Mouse (Mus musculus): ENCODE measurements at regions not wholly inside any gene's neighbourhood (a gene's known extent, or its start where the extent isn't known, plus 50 kb on each side); places are given as distances from the start of the nearest gene placed in this dataset.
"Not testable (repeated sequence)": the region's sequence is repeated elsewhere in the genome, so short reads cannot be mapped to it uniquely, and the experiment has no call there.

- DNase-seq: peak; percentile 43 to 80
Measured at GRCm38 (mm10) chr16:12516834-12517685, 533.1 kb downstream of the Shisa9 start.

GRCm38 (mm10) chr16:12518264-12518663, 534.4 kb downstream of the Shisa9 start:
- no peak for DNase-seq

DNA sequence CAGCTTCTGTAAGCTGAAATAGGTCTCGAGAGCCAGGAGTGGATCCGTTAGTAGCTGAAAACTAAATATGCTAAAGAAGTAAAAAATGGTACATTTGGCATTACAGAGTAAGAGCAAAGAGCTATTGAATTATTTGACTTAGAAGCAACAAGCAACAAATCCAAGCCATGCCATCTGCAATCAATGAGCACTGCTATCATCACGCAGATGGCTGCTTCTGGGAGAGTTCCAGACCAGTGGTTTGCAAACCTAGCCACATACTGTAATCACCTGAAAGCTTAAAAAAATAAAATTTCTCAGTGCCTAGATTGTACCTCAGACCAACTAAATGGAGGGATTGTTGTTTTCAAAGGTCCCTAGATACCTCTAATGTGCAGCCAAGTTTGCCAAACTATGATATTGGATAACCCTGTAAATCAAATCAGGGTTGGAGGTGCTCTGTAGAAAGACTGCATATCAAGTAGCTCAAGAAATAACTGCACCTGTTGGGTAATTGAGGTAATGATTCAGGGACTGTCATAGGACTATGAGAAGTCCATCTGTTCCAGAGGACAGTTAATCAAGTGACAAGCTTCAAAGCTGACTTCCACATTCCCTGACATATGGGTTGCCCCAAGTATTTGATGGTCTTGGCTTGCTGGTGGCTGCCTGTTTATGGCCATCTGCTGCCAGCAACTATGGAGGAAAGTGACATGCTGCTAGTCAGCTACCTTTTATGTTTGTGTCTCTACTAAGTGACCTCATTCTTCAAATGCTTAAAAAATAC, 538.0 kb downstream of the Shisa9 start:
- no peak for DNase-seq

DNA sequence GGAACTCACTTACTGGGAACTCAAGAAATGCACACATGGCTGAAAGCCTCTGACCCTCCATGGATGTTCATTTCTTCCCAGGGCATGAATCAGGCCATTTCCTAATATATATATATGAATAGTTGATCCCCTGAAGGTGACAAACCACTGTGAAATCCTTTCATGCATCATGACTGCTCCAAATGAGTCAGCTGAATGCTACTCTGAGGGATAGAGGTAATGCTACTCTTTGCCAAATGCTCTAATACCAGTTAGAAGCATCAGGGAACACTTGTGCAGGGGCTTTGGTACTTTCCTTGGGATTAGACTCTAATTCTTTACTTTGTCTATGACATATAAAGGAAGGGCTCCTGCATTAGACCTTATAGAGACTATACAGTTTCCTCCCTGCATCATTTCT, 561.0 kb upstream of the Ercc4 start:
- DNase-seq: no peak

DNA sequence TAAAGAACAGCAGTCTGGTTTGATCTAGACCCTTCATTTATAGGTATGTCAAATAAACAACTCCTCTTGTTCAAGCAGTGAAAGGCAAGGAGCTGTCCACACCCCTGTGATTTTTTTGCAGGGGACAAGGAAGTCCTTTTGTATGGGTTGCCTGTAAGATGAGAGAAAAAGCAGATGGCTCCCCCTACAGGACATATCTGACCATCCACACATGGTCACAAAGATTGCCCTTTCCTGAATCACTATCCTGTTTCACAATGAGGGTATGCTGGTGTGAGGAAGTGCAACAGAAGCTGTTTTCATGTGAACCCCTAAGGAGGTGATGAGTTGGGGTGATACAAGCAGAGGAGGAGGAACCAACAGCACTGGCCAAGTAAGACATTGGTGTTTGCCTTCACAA, 520.6 kb upstream of the Ercc4 start:
- no peak for DNase-seq

DNA sequence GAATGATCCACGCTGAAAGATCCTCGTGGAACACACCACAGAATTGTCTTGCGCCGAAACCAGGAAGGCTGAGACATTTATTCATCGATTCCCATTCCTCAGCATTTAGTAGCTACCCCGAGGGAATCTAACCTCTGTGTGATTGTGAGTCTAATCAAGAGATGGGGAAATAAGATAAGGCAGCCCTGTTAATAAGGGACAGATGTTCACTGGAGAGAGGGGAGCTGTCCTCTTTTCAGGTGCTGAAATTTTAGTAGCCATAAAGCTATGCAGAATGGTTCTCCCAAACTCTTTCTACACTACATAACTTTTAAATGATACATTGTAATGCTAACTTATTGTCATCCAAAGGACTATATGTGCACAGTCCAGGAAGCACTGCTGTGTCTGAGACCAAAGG, 501.2 kb upstream of the Ercc4 start:
- no peak for DNase-seq

- no peak for DNase-seq
Measured at GRCm38 (mm10) chr16:12611106-12611505, 498.4 kb upstream of the Ercc4 start.

DNA sequence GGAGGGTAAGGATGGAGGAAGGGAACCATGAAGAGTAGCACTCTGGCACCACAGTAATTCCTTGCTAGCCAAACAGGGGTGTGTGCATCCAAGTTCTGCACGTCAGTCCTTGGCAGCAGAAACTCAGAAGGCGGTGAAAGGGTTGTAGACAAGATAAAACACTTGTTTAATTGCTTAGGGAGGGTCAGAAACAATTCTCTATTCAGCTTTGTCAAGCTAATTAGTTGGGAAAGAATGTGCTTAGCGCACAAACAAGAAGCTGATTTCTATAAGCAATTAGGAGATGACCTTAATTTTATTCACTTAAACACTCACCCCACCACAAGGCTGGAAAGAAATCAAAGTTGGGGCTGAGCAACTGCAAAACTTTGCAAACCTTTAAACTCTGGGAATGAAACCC, 491.7 kb upstream of the Ercc4 start:
- DNase-seq: peak; percentile 6 to 22

DNA sequence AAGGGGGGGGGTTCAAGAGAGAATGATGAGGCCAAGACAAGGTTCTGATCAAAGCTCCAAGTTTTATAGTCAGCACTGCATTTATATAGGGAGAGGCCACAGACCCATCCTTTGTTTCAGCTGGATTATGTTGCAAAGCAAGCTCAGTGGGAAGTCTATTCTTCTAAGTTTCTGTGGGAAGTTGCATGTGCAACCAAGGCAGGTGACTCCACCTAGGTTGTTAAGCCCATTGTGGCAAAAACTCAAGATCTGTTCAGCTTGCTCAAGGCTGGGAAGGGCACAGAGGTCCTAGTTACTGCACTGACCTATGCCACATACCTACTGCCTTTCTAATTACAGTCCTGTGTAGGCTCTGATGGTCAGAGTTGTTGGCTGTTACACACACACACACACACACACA, 477.0 kb upstream of the Ercc4 start:
- DNase-seq: no peak

DNA sequence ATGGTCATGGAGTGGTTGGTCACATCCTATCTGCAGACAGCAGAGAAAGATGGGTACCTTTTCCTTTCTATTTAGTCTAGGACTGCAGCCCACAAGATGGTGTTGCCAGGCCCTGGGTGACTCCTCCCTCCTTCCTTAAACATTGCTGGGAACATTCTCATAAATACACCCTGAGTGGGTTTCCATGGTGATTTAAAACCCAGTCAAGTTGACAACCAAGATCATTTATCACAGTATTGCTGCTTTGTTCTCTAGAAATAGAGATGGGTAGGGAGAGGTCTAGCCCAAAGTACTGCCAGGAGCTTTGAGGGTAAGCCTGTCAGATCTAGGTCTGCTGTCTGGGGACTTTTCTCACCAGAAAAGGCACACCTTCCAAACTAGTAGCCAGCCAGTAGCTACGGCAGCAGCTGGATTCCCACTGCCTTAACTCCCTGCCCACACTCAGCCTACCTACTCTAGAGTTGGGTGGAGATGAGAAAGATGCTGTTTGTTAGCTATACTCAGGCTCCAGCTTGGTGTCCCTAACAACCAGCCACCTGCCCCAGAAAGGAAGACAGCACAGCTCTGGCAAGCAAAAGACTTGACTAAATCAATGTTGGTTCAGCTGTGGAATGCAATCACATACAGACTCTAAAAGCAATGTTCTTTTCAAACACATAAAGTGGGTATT, 470.4 kb upstream of the Ercc4 start:
- no peak for DNase-seq

DNA sequence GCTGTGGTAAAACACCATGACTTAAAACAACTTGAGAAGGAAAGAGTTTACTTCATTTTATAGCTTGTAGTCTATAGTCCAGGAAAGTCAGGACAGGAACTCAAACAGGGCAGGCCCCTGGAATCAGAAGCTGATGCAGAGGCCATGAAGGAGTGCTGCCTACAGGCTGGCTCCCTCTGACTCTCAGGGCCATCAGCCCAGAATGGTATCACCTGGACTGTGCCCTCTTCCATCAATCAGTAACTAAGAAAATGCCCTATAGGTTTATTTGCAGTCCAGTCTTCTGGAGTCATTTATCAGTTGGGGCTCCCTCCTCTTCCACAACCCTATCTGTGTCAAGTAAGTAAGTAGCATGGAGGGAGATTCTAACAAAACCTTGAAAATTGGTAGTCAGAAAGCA, 466.4 kb upstream of the Ercc4 start:
- no peak for DNase-seq

GRCm38 (mm10) chr16:12644621-12645020, 464.9 kb upstream of the Ercc4 start:
- no peak for DNase-seq

- DNase-seq: no peak
Measured at GRCm38 (mm10) chr16:12652180-12652579, 457.3 kb upstream of the Ercc4 start.

DNA sequence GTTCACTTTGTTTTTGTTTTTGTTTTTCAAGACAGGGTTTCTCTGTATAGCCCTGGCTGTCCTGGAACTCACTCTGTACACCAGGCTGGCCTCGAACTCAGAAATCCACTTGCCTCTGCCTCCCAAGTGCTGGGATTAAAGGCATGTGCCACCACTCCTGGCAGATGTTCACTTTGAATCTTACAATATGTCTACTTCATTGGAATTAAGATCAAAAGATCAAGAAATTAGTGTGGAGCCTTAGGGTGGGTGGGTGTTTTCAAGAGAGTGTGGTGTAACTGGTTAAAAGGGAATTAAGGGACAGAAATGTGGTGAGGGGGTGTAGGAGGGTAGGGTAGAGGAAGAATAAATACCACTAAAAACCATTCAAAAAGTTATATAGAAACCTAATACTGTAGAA, 435.8 kb upstream of the Ercc4 start:
- not testable (repeated sequence) for DNase-seq

DNA sequence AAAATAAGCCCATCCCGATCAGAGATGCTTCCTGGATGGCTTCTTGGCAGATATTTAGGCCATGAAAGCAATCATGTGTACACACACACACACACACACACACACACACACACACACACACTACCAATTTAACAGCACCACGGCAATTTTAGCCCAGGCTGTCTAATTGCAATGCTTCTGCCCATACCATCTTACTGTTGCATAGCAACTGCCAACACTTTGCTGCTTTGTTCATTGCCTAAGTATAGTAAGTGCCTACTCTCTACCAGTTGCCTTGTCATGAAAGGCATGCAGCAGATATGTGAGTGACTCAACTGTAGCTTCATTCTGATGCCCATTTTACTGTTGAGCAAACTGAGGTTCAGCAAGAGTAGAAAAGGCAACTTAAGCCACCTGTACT, 428.0 kb upstream of the Ercc4 start:
- DNase-seq: no peak

DNA sequence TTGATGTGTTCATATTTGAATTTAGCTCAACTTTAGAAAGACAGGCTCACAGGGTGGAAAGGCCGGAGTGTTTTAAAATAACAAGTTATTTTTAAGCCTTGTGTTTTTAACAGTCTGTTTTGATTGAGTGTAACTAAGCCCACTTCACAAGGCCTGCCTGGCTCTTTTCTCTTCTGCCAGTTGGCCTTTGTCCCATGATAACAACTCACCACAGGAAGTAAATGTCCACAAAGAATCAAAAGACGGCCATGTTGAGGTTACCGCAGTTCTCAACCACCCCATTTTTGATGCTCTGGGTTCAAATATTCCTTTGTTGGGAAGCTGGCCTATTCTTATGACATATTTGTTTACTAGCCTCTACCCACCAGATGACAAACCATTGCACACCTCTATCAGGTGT, 423.7 kb upstream of the Ercc4 start:
- peak in 1 of 2 experiments; percentile 8 for DNase-seq

GRCm38 (mm10) chr16:12691776-12692175, 417.7 kb upstream of the Ercc4 start:
- DNase-seq: no peak

- no peak for DNase-seq
Measured at GRCm38 (mm10) chr16:12692739-12693292, 416.7 kb upstream of the Ercc4 start.

DNA sequence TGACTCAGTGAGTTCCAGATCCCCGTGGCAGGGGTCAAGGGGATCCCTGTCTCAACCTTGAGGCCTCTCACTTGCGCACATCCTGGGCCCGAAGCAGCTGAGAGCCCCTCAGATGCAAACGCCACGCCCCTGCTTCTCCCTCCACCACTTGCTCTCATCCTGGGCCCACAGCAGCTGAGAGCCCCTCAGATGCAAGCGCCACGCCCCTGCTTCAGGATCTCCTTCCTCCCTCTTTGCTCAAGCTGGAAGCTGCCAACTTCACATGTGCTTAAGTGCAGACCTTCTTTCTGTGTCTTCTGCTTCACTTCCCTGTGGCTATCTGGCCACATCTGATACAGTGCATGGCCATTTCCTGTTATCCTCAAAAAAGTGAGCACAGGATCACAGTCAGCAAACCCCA, 416.1 kb upstream of the Ercc4 start:
- no peak for DNase-seq

- DNase-seq: no peak
Measured at GRCm38 (mm10) chr16:12694646-12695045, 414.8 kb upstream of the Ercc4 start.

DNA sequence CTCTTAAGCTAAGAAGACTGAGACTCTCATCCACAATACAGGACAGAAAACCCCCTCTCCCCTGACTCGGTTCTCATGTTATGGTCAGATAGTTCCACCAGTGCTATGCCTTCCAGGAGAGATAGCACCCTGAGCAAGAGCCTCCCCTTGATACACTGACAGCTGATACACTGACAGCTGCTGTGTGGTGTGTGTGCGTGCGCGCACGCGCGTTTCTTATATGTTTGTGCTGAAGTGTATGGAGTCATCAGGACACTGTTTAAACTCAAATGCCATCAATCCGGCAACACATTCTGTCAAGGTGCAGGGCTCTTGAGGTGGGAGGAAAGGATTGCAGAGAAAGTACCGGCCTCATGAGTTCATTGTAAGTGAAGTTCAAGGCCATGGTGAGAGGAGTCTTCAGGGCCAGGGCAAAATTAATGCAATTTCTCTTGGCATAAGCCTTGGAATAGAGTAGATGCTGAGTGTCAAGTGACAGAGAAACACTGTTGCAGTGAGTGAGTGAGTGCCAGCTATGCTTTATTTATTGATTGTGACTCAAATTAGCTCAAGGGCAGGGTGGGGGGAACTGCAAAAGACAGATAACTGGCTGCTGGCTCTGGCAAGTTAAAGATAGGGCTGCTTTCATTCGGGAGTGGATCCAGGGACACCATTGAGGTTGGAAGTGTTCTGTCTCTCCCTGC, 412.4 kb upstream of the Ercc4 start:
- DNase-seq: peak; percentile 12 to 52

DNA sequence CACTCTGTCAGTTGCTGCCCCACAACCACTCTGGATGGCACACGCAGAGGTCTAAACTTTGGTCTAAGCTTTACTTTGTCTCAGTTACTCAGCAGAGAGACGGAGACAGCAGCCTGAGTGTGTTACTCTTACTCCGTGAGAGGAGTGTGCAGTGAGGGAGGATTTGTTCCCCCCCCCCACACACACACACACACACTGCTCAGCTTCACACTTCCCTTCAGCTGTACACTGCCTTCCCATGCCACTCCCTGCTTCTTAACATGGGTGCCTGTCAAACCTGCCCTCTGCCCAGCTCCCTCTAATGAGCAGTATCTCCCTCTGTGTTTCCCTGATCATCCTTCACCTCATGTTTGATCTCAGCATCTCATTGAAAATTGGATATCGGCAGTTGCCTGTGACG, 409.9 kb upstream of the Ercc4 start:
- DNase-seq: no peak

DNA sequence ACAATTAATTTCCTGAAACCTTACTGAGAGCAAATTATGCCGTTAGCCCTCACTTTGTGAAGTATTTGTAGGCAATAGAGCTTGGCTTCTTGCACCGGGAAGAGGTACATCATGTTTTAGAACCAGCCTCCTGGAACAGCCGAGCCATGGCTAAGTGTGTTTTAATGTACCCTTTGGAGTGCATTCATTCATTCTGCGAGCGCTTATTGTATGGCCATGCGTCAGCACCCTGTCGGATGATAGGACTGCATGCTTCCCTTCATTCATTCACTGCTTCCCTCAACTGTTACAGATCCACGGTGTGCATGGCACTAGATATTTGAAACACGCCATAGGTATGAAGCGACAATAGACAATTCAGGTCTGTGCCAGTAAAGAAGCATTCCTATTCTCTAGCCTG, 409.4 kb upstream of the Ercc4 start:
- DNase-seq: no peak

Measured in lung, postnatal 4 days (tissue).